Mouse (Mus musculus) gastrocnemius, postnatal 4 days (tissue): ENCODE measurements around the gene Gnptab. TPM values are rescaled to one million over a fixed set of nuclear protein-coding genes. Genes with fewer than 3 reads are reported as not detected.
A peak's percentile ranks its signal among the peaks of the same experiment; 100 is the strongest.
"Not testable (repeated sequence)": the region's sequence is repeated elsewhere in the genome, so short reads cannot be mapped to it uniquely, and the experiment has no call there.

ENCODE experiments used
- DNase-seq, 2 experiments: peaks; one replicate each; pipeline ENCODE4 v3.0.0; 2021 to 2022; ENCODE audit warnings: low spot score in 2 of 2, mixed read lengths in 2 of 2
- long read RNA-seq, 2 experiments: library from polyadenylated mRNA; stranded (forward); transcript quantifications; one replicate each; pipeline ENCODE4 v2.0.0; 2021
- total RNA-seq, 2 experiments: library from RNA; stranded (reverse); gene quantifications; 2 replicates each; pipeline ENCODE4 v1.2.3; 2021

Gene Gnptab
- 10 to 100 TPM; 14.7 to 14.9 TPM for total RNA-seq
- long read RNA-seq, experiment 1, full-length matches to known transcripts, result 5 of 13 reads
- long read RNA-seq, experiment 1, partial matches to known transcripts, result 5 of 13 reads
- long read RNA-seq, experiment 1, other reads (novel, unspliced or antisense), result 3 of 13 reads
- long read RNA-seq, experiment 2, full-length matches to known transcripts, result 8 of 15 reads
- long read RNA-seq, experiment 2, partial matches to known transcripts, result 3 of 15 reads
- long read RNA-seq, experiment 2, other reads (novel, unspliced or antisense), result 4 of 15 reads

DNA sequence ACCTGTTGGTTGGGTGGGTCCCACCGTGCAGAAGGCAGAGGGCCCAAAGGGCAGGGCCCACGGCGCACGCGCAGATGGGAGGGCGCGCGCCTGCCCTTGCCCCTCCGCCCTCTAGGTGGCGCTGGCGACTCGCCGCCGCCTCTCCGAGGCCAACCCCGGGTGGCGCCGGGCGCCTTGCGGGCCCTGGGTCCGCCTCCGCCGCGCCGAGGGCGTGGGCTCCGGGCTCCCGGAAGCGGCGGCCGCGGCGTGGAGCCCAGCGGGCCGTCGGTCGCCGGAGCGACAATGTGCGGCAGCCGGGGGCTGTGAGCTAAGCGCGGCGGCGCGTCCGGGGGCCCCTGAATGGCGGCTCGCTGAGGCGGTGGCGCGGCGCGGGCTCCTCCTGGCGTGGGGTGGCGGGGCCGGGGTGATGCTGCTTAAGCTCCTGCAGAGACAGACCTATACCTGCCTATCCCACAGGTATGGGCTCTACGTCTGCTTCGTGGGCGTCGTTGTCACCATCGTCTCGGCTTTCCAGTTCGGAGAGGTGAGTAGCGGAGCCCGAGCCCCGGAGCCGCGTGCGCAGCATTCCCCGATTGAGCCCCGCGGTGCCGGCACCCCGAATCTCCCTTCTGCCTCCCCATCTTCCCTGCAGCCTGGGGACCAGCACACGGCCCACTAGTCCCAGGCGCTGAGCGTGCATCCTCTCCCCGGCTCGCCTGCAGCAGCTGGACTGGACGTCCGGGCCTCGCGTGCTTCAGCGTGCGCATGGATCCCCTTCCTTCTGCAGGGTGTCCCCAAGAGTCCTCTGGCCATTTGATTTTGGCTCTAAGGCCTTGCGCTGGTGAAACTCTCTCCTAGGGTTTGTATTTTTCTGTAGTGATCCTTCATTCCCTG, at the start of gene Gnptab, which contains the start of gene Dram1:
TSS of gene Gnptab (plus strand) at position 120 of the 873 bp plus-strand sequence.
TSS of gene Dram1 (minus strand) at position 68 of the 873 bp plus-strand sequence.
- peak; percentile 83 to 87 for DNase-seq

DNA sequence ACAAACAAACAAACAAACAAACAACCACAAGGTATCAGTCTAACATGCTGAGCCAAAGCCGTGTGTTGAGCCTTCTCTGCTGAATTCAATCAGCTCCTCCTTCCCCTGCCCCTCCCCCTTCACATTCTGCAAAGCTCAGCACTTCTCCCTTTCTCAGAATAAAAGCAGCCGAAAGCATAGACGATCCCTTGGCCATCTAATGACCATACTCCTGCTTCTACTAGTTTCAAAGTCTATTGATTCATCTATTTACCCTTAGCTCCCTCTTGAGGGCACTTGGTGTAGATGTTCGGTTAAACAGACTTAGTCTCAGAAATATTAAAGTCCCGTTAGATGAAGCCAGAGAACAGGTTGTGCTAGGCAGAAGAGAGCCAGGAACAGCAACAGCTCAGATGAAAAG, 48.2 kb upstream of the Gnptab start:
- no peak for DNase-seq

DNA sequence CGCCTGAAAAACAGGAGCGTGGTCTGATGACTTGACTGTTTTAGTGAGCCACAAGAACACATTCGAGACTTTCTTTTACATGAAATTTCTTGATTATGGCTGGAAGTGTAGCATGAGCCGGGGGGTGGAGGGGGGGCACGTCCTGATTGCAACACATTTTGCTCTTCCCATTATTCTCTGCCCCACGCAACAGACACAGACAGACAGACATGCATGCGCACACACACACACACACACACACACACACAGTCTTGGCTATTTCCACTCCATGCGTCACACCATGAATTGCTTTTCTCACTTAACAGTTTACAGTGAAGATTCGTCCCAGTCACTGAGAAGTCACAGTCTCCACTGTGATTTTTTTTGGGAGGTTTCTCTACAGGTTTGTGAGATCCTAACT, 38.3 kb upstream of the Gnptab start:
- DNase-seq, result no peak

DNA sequence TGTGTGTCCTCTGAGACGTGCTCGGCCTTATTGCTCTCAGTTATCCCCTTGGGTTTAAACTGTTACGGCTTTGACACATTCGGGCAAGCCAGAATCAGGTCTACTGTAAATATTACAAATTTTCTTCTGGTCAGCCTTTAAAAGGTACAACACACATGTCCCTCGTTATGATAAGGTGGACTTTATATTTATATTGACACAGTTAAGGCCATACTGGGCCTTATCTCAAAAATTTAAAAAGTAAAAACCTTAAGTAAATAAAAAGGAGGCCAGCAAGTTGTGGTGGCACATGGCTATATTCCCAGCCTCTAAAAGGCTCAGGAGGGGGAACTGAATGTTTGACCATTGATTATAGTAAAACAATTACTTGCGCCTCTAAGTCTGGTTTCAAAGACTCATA, 37.6 kb upstream of the Gnptab start:
- no peak for DNase-seq

DNA sequence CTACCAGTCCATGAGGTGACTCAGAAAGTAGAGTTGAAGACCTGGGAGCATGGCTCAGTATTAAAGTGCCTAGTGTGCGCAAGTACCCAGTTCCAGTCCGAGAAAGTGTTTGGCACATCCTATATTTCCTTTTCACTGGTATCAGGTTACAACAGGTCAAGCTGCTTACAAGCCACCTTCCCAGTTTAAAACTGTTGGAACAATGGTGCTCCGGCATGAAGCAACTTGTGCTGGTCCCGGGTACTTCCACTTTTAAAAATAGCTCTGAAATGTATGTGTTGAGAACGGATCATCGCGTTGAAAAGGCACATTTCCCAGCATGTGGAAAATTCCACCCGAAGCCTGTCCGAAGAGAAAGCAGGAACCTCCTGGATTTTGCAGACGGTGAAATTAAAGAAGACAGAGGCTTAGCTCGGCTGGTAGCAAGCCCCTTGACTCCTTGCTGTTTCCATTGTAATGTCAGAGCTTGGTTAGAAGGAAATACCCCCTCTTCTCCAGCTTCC, 33.0 kb upstream of the Gnptab start:
- DNase-seq, result no peak

DNA sequence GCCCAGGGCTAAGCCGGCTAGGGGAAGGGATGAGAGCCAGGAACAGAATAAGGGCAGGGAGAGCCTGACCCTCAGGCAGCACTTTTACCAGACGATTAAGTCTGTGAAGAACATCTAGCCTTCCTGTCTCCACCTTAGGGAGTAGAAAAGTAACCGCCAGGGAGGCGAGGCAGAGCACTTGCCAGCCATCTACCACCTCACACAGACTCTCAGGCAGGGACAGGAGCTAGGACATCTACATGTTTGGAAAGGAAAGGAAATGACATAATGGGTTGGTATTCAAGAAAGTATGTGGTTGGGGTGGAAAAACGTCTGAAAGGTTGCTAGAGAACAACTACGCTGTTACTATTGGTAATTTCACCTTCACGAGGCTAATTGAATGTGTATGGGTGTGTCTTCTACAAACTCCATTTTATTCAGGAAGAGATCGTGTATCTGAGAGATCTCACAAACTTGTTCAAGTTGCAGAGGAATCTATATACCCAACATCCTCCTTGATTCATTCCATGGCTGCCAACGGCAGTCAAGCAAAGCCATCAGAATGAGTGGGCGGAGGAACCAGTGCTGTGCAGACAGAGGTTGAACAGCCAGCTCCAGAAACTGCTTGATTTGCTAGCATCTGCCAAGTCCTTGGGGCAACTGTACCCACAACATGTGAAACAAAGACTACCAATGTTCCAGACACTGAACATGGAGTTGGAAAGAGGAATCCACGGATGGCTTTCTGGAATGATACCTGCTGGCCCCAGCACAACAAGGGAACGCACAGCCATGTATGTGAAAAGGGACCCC, 32.3 kb upstream of the Gnptab start:
- no peak for DNase-seq

DNA sequence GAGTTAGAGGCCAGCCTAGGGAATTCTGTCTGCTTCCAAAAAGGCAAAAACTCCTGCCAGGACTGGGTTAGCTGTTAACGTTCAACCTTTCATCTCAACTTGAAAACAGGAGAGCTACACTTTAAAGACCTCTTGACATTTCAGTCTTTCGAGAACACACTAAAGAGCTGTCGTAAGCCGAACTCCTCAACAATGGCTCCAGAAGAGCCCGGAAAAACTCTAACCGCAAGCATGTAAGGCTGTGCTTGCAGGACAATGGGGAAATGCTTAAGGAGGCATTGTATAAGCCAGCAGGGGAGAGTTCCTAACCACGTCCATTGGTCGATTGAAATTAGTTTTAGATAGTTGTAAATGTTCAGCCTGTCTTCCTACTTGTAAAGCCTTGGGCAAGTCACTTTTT, 29.1 kb upstream of the Gnptab start:
- DNase-seq, result no peak

DNA sequence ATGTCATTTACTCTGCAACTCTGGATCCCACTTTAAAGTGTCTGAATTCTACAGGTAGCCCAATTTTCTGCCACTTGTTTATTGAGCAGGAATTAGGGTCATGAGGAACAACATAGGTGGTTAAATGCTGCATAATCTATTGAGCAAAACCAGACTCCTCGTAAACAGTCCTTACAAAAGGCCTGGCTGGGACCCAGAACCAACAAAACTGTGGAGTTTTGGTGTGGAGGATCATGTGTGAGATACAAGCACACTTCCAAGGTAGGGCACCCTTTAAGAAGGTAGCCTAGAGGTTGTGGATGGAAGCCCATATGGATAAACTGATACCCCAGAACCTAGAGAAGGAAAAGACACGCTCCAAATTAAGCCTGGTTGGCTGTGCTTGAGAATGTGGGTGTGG, 28.2 kb upstream of the Gnptab start:
- no peak for DNase-seq

DNA sequence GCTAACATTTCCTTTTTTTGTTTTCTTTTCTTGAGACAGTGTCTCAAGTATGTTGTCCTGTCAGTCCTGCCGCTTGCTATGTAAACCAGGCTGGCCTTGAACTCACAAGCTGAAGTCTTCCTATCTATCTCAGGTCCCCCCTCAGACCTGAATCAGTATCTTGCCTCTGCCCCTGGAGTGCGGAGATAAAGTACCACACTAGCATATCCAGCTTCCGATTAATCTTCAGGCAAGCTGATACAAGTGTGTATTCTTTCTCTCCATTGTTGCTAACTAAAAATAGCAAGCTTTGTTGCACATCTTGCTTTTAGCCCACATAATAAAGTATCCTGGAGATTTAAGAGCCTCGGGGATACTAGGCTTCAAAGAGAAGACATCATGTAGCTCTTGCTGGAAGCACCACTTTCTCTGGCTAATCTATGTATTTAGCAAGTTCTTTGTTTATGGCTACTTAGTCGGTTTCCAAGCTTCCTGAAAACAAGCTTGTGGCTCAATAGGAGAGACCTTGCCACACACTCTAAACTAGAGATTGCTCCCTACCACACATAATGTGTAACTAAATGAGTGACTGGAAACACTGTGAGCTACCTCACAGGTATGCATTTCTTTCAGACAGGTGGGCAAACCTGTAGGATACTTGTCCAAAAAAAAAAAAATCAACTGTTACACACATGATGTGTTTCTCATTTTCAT, 27.4 kb upstream of the Gnptab start:
- no peak for DNase-seq

DNA sequence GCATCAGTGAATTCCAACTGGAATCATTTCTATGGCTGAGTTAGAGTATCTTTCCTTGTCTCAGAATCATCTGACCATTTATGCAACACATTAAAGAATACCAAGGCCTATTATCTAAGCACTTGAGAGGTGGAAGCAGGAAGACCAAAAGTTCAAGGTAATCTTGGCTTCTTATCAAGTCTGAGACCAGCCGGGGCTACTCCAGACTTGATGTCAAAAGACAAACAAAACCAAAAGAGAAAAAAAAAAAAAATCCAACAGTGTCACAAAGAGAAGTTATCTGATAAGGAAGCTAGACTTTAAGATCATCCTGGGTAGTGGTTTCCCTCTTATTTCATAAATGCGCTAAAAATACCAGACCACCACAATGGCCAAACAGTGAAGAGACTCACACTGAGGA, 26.4 kb upstream of the Gnptab start:
- DNase-seq, result no peak

DNA sequence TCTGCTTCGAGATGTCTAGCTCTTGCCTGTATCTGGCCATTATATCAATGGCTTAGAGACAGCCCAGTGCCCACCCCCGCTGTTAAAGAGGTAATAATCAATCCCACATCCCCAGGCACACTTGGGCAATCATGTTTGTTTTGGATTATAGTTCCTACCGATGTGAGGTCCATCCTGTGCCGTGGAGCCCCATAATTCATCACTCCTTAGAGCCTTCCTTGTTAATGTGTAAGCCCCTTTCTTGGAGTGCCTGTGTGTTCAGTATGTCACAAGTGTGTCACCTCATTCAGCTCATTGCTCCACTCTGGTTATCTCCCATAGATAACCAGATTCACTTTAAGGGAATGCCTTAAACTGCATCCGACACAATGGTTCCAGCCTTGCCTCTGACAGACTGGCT, 24.3 kb upstream of the Gnptab start:
- DNase-seq, result no peak

DNA sequence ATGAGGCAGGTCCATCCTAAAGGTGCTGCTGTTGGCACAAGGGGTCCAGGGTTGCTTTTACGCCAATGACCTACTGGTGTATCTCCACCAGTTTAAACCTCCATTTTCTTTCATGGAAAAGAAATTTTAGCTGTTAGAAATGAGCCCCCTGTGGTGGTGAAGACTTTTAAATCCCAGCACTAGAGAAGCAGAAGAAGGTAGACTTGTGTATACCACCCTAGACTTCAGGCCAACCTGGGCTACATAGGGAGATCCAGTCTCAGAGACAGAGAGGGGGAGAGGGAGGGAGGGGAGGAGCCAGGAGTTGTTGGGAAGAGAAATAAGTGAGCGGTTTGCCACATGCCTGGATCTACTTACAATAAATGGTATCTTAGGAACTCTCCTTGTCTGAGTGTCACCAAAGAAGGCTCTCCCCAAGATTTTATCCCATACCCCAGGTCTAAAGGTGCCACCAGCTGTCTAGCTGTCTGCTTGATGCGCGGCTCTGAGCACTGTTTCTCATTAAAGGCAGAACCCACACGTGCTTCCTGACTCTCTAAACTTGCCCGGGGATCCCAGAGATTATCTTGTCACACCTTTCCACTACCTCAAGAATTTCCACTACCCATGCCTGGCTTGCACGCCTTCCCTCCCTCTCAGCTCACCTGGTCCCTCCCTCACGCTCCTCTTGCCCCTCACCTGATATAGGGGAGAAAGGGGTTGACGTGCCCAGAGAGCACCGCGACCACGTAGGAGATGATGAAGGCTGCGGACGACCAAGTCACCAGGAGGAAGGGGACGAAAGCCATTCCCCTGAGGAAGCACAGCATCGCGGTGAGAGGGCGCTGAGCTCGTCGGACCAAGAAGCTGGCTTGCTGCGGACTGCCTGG, 22.6 kb upstream of the Gnptab start:
- no peak for DNase-seq

DNA sequence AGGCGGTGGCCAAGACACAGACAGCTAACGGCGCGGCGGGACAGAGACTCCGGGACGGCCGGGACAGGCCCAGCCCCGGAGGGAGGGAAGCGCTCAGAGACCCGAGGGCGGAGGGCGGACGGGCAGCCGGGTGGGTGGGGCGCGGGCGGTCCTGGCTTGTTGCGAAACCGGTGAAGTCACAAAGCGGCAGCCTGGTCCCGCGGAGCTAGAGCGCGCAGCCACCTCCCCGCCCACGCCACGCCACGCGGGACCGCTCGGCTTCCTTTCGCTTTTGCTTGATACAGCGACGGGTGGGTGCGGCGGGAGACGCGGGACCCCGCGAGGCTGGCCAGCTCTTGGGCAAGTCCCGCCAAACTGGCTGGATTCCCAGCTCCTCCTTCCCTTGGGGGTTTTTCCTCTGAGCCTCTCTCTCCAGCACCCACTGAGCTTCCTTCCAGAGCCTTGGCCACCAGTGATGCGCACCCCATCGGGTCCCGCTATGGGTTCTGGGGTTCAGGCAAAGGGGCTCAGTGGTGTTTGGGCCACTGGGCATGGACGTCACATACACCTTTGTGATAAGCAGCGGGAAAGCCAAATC, 21.9 kb upstream of the Gnptab start:
- peak; percentile 52 to 75 for DNase-seq

DNA sequence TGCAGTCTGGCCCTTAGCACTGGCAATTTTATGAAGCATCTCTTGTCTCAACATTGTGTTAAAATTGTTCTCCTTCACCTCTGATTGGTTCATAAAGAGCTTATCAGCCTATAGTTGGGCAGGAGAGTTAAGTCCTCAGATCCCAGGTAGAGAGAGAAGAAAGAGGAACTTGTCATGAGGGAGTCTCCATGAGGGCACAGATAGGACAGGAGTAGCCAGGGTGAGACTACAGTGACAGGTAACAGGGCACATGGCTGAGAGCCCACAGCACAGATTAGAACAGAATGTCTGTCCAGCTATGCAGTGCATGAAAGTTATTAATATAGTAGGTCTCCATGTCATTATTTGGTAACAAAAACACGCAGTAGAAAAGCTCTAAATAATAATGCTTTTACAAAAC, 16.7 kb upstream of the Gnptab start:
- no peak for DNase-seq

DNA sequence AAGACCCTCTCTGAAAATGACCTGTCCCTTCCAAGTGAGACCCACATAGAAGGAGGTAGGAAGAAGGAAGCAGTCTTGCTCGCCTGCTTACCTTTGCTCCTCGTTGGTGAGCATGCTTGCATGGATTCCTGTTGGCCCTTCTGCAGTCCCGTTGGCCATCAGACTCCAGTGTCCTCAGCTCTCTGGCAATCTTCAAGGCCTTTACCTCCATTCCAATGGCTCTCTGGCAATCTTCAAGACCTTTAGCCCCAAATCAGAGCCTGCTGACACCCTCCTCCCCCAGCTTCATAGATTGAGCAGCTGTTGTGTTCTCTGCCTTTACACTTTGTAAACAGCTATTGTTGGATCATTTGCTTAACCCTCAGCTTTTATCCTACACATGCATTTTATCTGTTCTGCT, 14.7 kb upstream of the Gnptab start:
- no peak for DNase-seq

DNA sequence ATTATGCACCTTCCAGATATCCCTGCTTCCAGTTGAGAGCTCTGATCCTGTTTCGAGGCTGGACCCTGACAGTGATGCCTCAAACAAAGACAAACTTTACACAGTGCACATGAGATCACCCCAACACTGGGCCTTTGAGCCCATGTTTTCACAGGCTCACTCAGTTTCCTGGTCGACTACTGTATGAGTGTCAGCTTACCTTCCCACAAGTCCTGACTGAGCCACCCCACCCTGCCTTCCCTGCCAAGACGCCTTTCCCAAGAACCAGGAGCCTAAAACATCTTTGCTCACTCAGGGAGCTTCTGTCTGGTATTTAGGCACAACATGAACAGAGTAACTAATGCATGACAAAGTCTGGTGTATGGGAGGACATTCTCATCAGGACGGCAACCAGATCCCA, 9.7 kb upstream of the Gnptab start:
- DNase-seq, result no peak

DNA sequence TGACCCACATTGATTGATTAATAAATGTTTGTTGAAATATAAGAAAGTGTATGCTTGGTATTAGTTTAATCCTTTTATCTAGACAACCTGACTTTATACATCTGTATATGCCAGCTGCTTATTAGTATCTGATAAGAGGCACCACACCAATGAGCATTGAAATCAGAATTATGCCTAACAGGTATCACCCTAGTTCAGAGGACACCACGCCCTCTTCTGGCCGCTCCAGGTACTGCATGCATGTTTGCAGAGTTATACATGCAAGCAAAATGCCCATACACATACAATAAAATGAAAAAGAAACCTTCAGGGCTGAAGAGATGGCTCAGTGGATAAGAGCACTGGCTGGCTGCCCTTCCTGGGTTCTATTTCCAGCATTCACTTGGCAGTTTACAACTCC, 7.1 kb upstream of the Gnptab start:
- DNase-seq, result no peak

DNA sequence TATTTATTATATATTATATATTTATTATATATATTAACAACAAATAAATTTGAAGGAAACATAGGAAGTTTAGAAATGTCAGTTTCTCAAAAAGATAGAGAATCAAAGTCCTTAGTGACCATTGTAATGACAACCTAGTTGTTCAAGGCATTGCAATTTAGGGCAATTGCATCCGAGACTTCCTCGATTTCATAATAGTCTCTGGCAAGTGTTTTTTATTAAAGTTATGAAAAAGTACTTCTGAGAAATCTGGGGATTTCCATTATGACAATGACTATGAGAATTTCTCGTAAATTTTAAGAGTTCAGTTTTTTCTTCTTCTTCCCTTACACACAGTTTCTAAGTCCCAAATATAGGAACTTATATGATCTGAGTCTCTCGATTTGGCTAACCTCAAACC, 6.5 kb upstream of the Gnptab start:
- DNase-seq, result no peak

DNA sequence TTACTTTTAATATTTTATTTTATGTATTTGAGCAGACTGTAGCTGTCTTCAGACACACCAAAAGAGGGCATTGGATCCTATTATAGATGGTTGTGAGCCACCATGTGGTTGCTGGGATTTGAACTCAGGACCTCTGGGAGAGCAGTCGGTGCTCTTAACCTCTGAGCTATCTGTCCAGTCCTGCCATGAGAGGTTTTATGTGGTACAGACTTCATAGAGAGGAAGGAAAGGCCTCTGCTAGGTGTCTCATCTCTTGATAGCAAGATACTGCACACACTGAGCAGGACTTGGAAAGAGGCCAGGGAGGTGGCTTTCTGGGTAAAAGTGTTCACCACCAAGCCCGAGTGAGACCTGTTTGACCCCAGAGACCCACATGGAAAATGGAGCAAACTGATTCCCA, 6.0 kb upstream of the Gnptab start:
- DNase-seq, result not testable (repeated sequence)

DNA sequence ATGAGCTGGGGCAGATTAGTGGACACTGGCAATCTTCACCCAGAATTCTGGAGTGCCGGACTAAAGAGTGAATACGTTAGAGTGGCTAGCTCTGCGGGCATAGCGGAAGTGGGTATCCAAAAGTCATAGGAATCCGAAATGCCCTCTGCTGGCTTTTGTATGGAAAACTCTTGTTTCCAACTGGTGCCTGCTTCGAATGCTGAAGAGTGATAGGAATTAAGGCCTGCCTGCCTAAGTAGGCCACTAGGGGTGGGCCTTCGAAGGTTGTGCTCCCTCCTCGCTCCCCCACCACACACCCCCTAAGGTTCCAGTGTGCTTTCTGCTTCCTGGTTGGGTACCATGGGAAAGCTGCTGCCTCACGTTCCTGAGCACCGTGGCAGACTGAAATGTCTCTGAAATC, 3.9 kb upstream of the Gnptab start:
- no peak for DNase-seq
